23 mouse cellular contexts compared by ENCODE assay signal in genomic region chr14:12011766-12012165, GRCm38 (mm10).
DNase-seq lines count a peak whose midpoint lies in the region; ATAC-seq lines count a peak whose summit lies in the region.
"Had no signal": no experiment of that assay in that cellular context is flagged by ENCODE, and none has a peak within 500 bp of the region (broad histone marks: within the 10 kb centered on the region; RNA-seq: fewer than 3 reads in every experiment).

No protein-coding gene starts in this region.

- intact Hi-C loops in left cerebral cortex, postnatal 25 days (cut with DNase I) = no loop called here

- DNase-seq in frontal cortex, postnatal 14 days (ENCODE audit: low spot score in 2 of 2) = no peak
- DNase-seq in left cerebral cortex, postnatal 25 days (ENCODE audit: low spot score in 2 of 2) = peak; percentile 15 to 27
- DNase-seq in left cerebral cortex, adult 18-20 months (ENCODE audit: low spot score in 2 of 2) = no peak
- peak; percentile 30 for DNase-seq in right cerebral cortex, adult 18-20 months
- DNase-seq in right cerebral cortex, postnatal 36 days (ENCODE audit: low spot score in 2 of 2) = no peak
- peak; percentile 22 for DNase-seq in telencephalon, adult 2 months (ENCODE audit: low read depth, low spot score)
- no peak for DNase-seq in adrenal gland, adult 18-20 months (ENCODE audit: low spot score in 2 of 2)
- DNase-seq: adrenal gland, adult 2 months; adrenal gland, postnatal 10 days; adrenal gland, postnatal 25 days; B cell, adult 2 months; cerebellum, adult 11 months; cerebellum, adult 18-20 months; cerebellum, adult 8-10 months; cerebellum, adult 9-11 months; cerebellum, postnatal 14 days; forebrain, postnatal 0 days had no signal

- ATAC-seq in frontal cortex, adult (ENCODE audit: low TSS enrichment) = peak; percentile 71
- ATAC-seq: activated CD4-positive, CD25-positive, alpha-beta regulatory T cell, adult 4 months; CD4-positive, CD25-positive, alpha-beta regulatory T cell, adult 4 months; forebrain, embryonic 13.5 days; forebrain, embryonic 15.5 days; forebrain, postnatal 0 days; Patski had no signal

Comparison
In these comparisons a context has a peak if more than half of its experiments do, and no peak if none do; other contexts are left out.
1. DNase-seq: peak in left cerebral cortex, postnatal 25 days (2 of 2), right cerebral cortex, adult 18-20 months (single experiment) and telencephalon, adult 2 months (single experiment); none in frontal cortex, postnatal 14 days (0 of 2), left cerebral cortex, adult 18-20 months (0 of 2), right cerebral cortex, postnatal 36 days (0 of 2) and adrenal gland, adult 18-20 months (0 of 2).